Mouse (Mus musculus): ENCODE results near the gene Cnih4.

DNA sequence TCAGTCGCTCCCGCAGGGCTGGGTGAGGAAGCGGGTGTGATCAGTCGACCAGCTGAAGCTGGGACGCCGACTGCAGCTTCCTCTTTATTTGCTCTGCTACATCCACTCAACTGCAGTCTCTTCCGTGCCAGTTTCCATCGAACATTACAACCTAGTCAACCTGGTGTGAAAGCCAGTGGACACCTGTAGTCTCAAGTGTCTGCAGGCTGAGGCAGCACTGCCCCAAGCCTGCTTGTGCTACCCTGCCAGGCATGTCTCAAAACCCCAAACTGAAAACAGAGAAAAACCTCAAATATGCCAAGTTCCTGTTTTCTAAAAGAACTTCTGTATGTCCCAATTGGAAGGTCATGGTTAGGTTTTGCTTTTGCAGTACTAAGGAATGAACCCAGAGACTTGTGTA, 25.7 kb downstream of the Cnih4 start:
- no peak for TF ChIP-seq MYB (IDR thresholded peaks at IDR 0.05; ENCODE audit: low read depth, low read length)
- TF ChIP-seq POLR2A (IDR thresholded peaks at IDR 0.05; ENCODE audit: control insufficient read depth in 1 of 2, insufficient read depth in 1 of 2, low read depth in 1 of 2, low read length in 2 of 2, poor library complexity in 1 of 2) = no peak

Measured in MEL (cell line).